Mouse (Mus musculus) lung, postnatal 0 days (tissue): ENCODE measurements at regions not wholly inside any gene's neighbourhood (a gene's known extent, or its start where the extent isn't known, plus 50 kb on each side); places are given as distances from the start of the nearest gene placed in this dataset.

Experiments used
- ATAC-seq: fragments of 200-750 bp; cut with Nextera tagmentation; 2 replicates; pipeline ENCODE4 v1.8.0; 2017; ENCODE audit warnings: moderate library complexity
- DNase-seq: peaks from one replicate; pipeline ENCODE4 v3.0.0-alpha.2; 2016; ENCODE audit warnings: low spot score
- H3K27ac ChIP-seq: fragments of 300-500 bp; sonication (generic); 2 replicates; pipeline ENCODE4 v1.5.1; 2014; ENCODE audit warnings: antibody characterized with exemption, mild to moderate bottlenecking, low read length, mixed read lengths
- H3K27me3 ChIP-seq: fragments of 300-500 bp; sonication (generic); replicated peaks from 2 replicates; pipeline ENCODE4 v1.6.1; 2014; ENCODE audit warnings: low read length, mixed read lengths; ENCODE audit not compliant: insufficient read depth
- H3K36me3 ChIP-seq: fragments of 300-500 bp; sonication (generic); 2 replicates; pipeline ENCODE4 v1.6.1; 2014; ENCODE audit warnings: low read length, mixed read lengths; ENCODE audit not compliant: insufficient read depth
- H3K4me1 ChIP-seq: fragments of 300-500 bp; sonication (generic); 2 replicates; pipeline ENCODE4 v1.6.1; 2014; ENCODE audit warnings: antibody characterized with exemption, low read depth, low read length, mixed read lengths; ENCODE audit not compliant: insufficient read depth
- H3K4me2 ChIP-seq: fragments of 300-500 bp; sonication (generic); replicated peaks from 2 replicates; pipeline ENCODE4 v1.6.1; 2014; ENCODE audit warnings: low read depth, mild to moderate bottlenecking, low read length, moderate library complexity, mixed read lengths
- H3K4me3 ChIP-seq: fragments of 300-500 bp; sonication (generic); 2 replicates; pipeline ENCODE4 v1.5.1; 2014; ENCODE audit warnings: low read depth, low read length
- H3K9ac ChIP-seq: fragments of 300-500 bp; sonication (generic); replicated peaks from 2 replicates; pipeline ENCODE4 v1.6.1; 2014; ENCODE audit warnings: low read depth, mild to moderate bottlenecking
- H3K9me3 ChIP-seq: fragments of 300-500 bp; sonication (generic); 2 replicates; pipeline ENCODE4 v1.6.1; 2016; ENCODE audit warnings: low read length, mixed read lengths
- CTCF ChIP-seq: IDR thresholded peaks from 2 replicates; pipeline ENCODE4 v1.5.1; 2016; ENCODE audit warnings: antibody characterized with exemption, mild to moderate bottlenecking
- EP300 ChIP-seq: IDR thresholded peaks from 2 replicates; pipeline ENCODE4 v1.6.1; 2016; ENCODE audit warnings: antibody characterized with exemption, mild to moderate bottlenecking, control low read depth
- WGBS: fragments of 180-500 bp; shearing (Covaris S2); extraction: QIAGEN DNeasy Blood & Tissue Kit; methylation state at CpG from one replicate; pipeline ENCODE4 v1.1.7; 2014; 5-methylcytosine and 5-hydroxymethylcytosine counted together

DNA sequence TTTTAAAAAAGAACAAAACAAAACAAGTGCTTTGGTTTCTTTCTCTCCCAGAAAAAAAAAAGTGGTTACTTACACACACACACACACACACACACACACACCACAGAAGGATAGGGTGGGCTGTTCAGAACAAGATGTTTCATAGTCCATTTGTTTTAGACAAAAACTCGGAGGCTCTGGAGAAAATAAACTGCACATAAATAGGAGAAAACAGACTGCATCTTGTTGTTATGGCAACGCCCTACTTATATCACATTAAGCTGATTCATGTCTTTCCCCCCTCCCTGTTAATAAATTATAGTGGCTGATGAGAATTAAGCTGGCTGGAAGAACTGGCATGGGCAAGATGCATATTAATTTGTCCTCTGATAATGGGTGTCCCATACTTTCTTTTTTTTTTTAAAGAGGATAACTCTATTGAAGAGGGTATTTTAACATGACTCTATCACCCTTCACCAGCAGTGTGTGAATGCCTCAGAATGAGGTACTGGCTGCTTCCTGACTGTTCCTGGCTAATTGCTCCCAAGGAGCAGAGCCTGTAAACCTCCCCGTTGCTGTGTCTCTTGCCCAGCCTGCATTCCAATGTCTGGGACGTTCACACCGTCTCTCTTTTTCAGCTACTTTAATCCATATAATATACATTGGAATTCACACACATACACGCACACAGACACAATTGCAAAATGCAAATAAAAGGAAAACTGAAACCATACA is 165.6 kb upstream of the Foxn2 start:
- H3K9me3 ChIP-seq = no peaks in the 10 kb centered on the region
- H3K4me3 ChIP-seq = no peak overlapping the region
- peak; percentile 43 for ATAC-seq
- H3K27ac ChIP-seq = peak overlapping the region; percentile 87
- WGBS = 40% methylated on average over 6 of the region's 6 CpGs
- H3K36me3 ChIP-seq = no peaks in the 10 kb centered on the region
- DNase-seq = peak; percentile 74
- H3K27me3 ChIP-seq = no peaks in the 10 kb centered on the region
- TF ChIP-seq CTCF (no peak), EP300 (no peak)
- peak overlapping the region; percentile 29; the same call in 1 of the 2 replicates for H3K4me2 ChIP-seq
- no peak overlapping the region for H3K9ac ChIP-seq
- H3K4me1 ChIP-seq = no peaks in the 10 kb centered on the region

- H3K27ac ChIP-seq = no peak overlapping the region
- TF ChIP-seq EP300 = no peak
- TF ChIP-seq CTCF = no peak
- DNase-seq = no peak
- H3K27me3 ChIP-seq = no peaks in the 10 kb centered on the region
- H3K4me2 ChIP-seq = no peak overlapping the region
- no peak overlapping the region for H3K4me3 ChIP-seq
- WGBS = 73% methylated on average over 5 of the region's 5 CpGs
- H3K9ac ChIP-seq = no peak overlapping the region
- H3K9me3 ChIP-seq = no peaks in the 10 kb centered on the region
- no peaks in the 10 kb centered on the region for H3K4me1 ChIP-seq
- ATAC-seq = no peak
- no peaks in the 10 kb centered on the region for H3K36me3 ChIP-seq
These were observed 160.9 kb upstream of the Foxn2 start for GRCm38 (mm10) chr17:88279656-88280055.

DNA sequence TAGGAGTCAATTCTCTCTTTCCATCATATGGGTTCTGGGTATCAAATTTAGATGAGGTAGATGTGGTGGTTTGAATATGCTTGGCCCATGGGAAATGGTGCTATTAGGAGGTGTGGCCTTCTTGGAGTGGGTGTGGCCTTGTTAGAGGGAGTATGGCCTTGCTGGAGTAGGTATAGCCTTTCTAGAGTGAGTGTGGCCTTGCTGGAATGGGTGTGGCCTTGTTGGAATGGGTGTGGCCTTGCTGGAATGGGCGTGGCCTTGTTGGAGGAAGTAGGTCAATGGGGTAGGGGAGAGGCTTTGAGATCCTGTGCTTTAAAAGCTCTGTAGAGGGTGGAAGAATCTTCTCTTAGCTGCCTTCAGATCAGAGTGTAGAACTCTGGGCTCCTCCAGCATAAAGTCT is 157.8 kb upstream of the Foxn2 start:
- no peak for DNase-seq
- no peak for ATAC-seq
- Histone ChIP-seq H3K4me3 (no peak overlapping the region), H3K36me3 (no peaks in the 10 kb centered on the region), H3K9ac (no peak overlapping the region), H3K27ac (no peak overlapping the region), H3K4me2 (no peak overlapping the region), H3K27me3 (no peaks in the 10 kb centered on the region), H3K4me1 (no peaks in the 10 kb centered on the region), H3K9me3 (no peaks in the 10 kb centered on the region)
- TF ChIP-seq CTCF (no peak), EP300 (no peak)
- WGBS = 65% methylated on average over 1 of the region's 1 CpGs

DNA sequence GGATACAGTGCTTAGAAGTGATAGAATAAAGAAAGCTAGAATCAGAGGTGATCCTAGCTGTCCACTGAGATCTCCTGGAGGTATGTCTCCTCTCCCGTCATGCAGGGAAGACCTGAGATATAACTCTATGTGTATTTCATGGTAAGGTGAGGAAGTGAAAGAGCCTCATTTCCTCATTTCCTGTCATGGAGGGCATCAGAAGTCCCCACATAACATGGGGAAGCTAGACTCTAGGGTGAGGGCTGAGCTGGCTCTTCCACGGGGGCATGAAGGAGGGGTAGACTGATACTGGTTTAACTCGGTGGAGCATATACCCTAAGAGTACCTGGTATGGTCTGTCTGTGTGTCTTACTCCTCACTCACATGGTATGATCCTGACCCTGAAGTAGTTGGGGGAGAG is 156.0 kb upstream of the Foxn2 start:
- H3K27ac ChIP-seq = no peak overlapping the region
- H3K9ac ChIP-seq = no peak overlapping the region
- WGBS = 84% methylated on average over 3 of the region's 3 CpGs
- H3K4me1 ChIP-seq = no peaks in the 10 kb centered on the region
- ATAC-seq (no peak), DNase-seq (no peak)
- peaks cover 3% of the 10 kb centered on the region; the same call in 1 of the 2 replicates for H3K9me3 ChIP-seq
- no peaks in the 10 kb centered on the region for H3K27me3 ChIP-seq
- H3K36me3 ChIP-seq = no peaks in the 10 kb centered on the region
- no peak overlapping the region for H3K4me2 ChIP-seq
- H3K4me3 ChIP-seq = no peak overlapping the region
- no peak for TF ChIP-seq EP300
- TF ChIP-seq CTCF = no peak

DNA sequence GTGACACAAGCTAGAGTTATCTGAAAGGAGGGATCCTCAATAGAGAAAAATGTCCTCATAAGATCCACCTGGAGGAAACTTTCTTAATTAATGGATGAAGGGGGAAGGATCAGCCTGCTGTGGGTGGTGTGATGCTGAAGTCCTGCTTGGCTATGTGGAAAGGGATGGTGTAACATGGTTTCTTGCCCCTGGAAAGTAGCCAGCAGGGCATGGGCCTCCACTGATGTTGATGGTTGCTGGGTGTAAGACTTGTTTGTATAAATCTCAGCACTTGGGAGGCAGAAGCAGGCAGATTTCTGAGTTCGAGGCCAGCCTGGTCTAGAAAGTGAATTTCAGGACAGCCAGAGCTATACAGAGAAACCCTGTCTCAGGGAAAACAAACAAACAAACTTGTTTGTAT is 152.7 kb upstream of the Foxn2 start:
- Histone ChIP-seq H3K4me2 (no peak overlapping the region), H3K27me3 (no peaks in the 10 kb centered on the region), H3K27ac (no peak overlapping the region), H3K4me1 (no peaks in the 10 kb centered on the region), H3K9me3 (peaks cover 3% of the 10 kb centered on the region; the same call in 1 of the 2 replicates), H3K9ac (no peak overlapping the region), H3K4me3 (no peak overlapping the region), H3K36me3 (no peaks in the 10 kb centered on the region)
- no peak for TF ChIP-seq CTCF
- no peak for TF ChIP-seq EP300
- ATAC-seq (no peak), DNase-seq (no peak)
- WGBS = 63% methylated on average over 1 of the region's 1 CpGs

DNA sequence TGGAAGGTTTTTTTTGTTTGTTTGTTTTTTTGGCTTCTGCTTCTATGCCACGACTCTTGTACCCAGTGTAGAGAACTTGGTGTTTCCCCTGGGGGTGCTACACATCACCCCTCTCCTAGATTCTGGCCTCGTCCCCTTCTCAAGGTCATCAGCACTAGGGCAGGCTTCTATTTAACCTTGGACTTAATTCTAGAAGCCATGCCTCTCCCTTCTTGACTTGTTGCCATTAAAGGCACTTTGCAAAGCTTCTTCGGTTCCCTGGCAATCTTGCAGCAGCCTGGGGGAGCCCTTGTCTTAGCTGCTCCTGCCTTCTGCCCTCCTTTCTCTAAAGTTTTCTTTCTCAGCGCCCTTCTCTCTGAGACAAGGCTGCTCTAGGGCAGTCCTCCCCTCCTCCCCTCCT is 143.0 kb upstream of the Foxn2 start:
- H3K9ac ChIP-seq = no peak overlapping the region
- H3K4me3 ChIP-seq = no peak overlapping the region
- H3K4me1 ChIP-seq = no peaks in the 10 kb centered on the region
- no peaks in the 10 kb centered on the region for H3K36me3 ChIP-seq
- no peak for TF ChIP-seq EP300
- peak; percentile 28 for TF ChIP-seq CTCF
- no peak overlapping the region for H3K27ac ChIP-seq
- DNase-seq (peak; percentile 37), ATAC-seq (peak; percentile 62)
- H3K9me3 ChIP-seq = no peaks in the 10 kb centered on the region
- WGBS = 28% methylated on average over 4 of the region's 4 CpGs
- no peak overlapping the region for H3K4me2 ChIP-seq
- no peaks in the 10 kb centered on the region for H3K27me3 ChIP-seq

DNA sequence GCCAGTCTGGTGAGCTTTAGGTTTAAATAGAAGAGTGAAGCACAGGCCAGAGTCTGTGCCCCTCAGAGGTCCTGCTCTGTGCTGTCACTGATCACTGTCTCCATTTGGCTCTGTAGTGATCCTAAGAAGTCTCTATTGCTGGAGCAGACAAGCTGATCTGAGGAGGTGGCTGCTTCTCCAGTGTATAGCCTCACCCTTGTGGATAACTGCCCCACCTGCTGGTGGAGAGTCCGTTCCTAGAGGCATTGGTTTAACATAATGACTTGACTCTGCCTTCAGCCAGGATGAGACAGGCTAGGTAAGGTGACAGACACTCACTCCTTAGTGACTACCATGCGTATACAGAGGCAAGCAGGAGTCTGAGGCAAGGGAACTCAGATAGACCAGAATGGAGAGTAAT is 136.5 kb upstream of the Foxn2 start:
- H3K27ac ChIP-seq = no peak overlapping the region
- TF ChIP-seq EP300 = no peak
- peak; percentile 76 for TF ChIP-seq CTCF
- no peaks in the 10 kb centered on the region for H3K36me3 ChIP-seq
- no peak overlapping the region for H3K4me3 ChIP-seq
- no peak overlapping the region for H3K4me2 ChIP-seq
- H3K9ac ChIP-seq = no peak overlapping the region
- DNase-seq (peak; percentile 59), ATAC-seq (peak; percentile 68)
- H3K27me3 ChIP-seq = no peaks in the 10 kb centered on the region
- H3K4me1 ChIP-seq = no peaks in the 10 kb centered on the region
- H3K9me3 ChIP-seq = no peaks in the 10 kb centered on the region
- WGBS = 57% methylated on average over 2 of the region's 2 CpGs
